Mouse (Mus musculus): ENCODE measurements around the gene Sgms2. TPM values are rescaled to one million over a fixed set of nuclear protein-coding genes. Genes with fewer than 3 reads are reported as not detected.

Sgms2 gene
- polyA plus RNA-seq, 1 experiment from 2014 or later, result 12.5 TPM

- Histone ChIP-seq H3K4me1 (ENCODE audit: control insufficient read depth, insufficient read depth, low read length) (no peaks in the 10 kb centered on the region), H3K9me3 (ENCODE audit: control insufficient read depth, low read length) (no peaks in the 10 kb centered on the region), H3K4me3 (ENCODE audit: low read length) (no peak overlapping the region), H3K4me2 (replicated peaks; ENCODE audit: low read depth, low read length) (no peak overlapping the region), H3K27me3 (ENCODE audit: control insufficient read depth, insufficient read depth, low read length) (no peaks in the 10 kb centered on the region), H3K36me3 (ENCODE audit: control insufficient read depth, insufficient read depth, low read length) (no peaks in the 10 kb centered on the region), H3K9ac (ENCODE audit: low read depth, low read length) (no peak overlapping the region), H3K27ac (ENCODE audit: low read depth, low read length) (no peak overlapping the region)
- no peak for ATAC-seq (ENCODE audit: low FRiP score, low TSS enrichment)
- WGBS, result 63% methylated on average over 3 of the region's 3 CpGs
Observed at GRCm38 (mm10) chr3:131465536-131466260, 25.5 kb downstream of the Sgms2 start.

- Histone ChIP-seq H3K36me3 (ENCODE audit: control insufficient read depth, insufficient read depth, low read length) (no peaks in the 10 kb centered on the region), H3K4me3 (ENCODE audit: low read length) (no peak overlapping the region), H3K27ac (ENCODE audit: low read depth, low read length) (no peak overlapping the region), H3K4me2 (replicated peaks; ENCODE audit: low read depth, low read length) (no peak overlapping the region), H3K4me1 (ENCODE audit: control insufficient read depth, insufficient read depth, low read length) (no peaks in the 10 kb centered on the region), H3K27me3 (ENCODE audit: control insufficient read depth, insufficient read depth, low read length) (no peaks in the 10 kb centered on the region), H3K9ac (ENCODE audit: low read depth, low read length) (no peak overlapping the region), H3K9me3 (ENCODE audit: control insufficient read depth, low read length) (no peaks in the 10 kb centered on the region)
- WGBS, result 89% methylated on average over 7 of the region's 7 CpGs
- ATAC-seq (ENCODE audit: low FRiP score, low TSS enrichment), result no peak
Observed at GRCm38 (mm10) chr3:131372996-131373395, 118.2 kb downstream of the Sgms2 start.

GRCm38 (mm10) chr3:131368678-131369077, 122.5 kb downstream of the Sgms2 start:
- no peak overlapping the region for H3K4me2 ChIP-seq (replicated peaks; ENCODE audit: low read depth, low read length)
- no peaks in the 10 kb centered on the region for H3K9me3 ChIP-seq (ENCODE audit: control insufficient read depth, low read length)
- no peak for ATAC-seq (ENCODE audit: low FRiP score, low TSS enrichment)
- H3K27me3 ChIP-seq (ENCODE audit: control insufficient read depth, insufficient read depth, low read length), result no peaks in the 10 kb centered on the region
- no peaks in the 10 kb centered on the region for H3K36me3 ChIP-seq (ENCODE audit: control insufficient read depth, insufficient read depth, low read length)
- no peak overlapping the region for H3K27ac ChIP-seq (ENCODE audit: low read depth, low read length)
- H3K9ac ChIP-seq (ENCODE audit: low read depth, low read length), result no peak overlapping the region
- 89% methylated on average over 8 of the region's 8 CpGs for WGBS
- peaks cover 7% of the 10 kb centered on the region; the same call in 1 of the 2 replicates for H3K4me1 ChIP-seq (ENCODE audit: control insufficient read depth, insufficient read depth, low read length)
- no peak overlapping the region for H3K4me3 ChIP-seq (ENCODE audit: low read length)

GRCm38 (mm10) chr3:131367452-131367851, 123.8 kb downstream of the Sgms2 start:
- Histone ChIP-seq H3K9me3 (ENCODE audit: control insufficient read depth, low read length) (no peaks in the 10 kb centered on the region), H3K27me3 (ENCODE audit: control insufficient read depth, insufficient read depth, low read length) (no peaks in the 10 kb centered on the region), H3K4me3 (ENCODE audit: low read length) (no peak overlapping the region), H3K4me2 (replicated peaks; ENCODE audit: low read depth, low read length) (no peak overlapping the region), H3K9ac (ENCODE audit: low read depth, low read length) (no peak overlapping the region), H3K27ac (ENCODE audit: low read depth, low read length) (no peak overlapping the region), H3K36me3 (ENCODE audit: control insufficient read depth, insufficient read depth, low read length) (no peaks in the 10 kb centered on the region), H3K4me1 (ENCODE audit: control insufficient read depth, insufficient read depth, low read length) (peaks cover 7% of the 10 kb centered on the region; the same call in 1 of the 2 replicates)
- ATAC-seq (ENCODE audit: low FRiP score, low TSS enrichment), result no peak
- WGBS, result 91% methylated on average over 4 of the region's 4 CpGs

- Histone ChIP-seq H3K4me3 (ENCODE audit: low read length) (peak overlapping the region; percentile 1; the same call in 1 of the 2 replicates), H3K27ac (ENCODE audit: low read depth, low read length) (peak overlapping the region; percentile 53), H3K9ac (ENCODE audit: low read depth, low read length) (no peak overlapping the region), H3K9me3 (ENCODE audit: control insufficient read depth, low read length) (no peaks in the 10 kb centered on the region), H3K4me2 (replicated peaks; ENCODE audit: low read depth, low read length) (peak overlapping the region; percentile 9), H3K27me3 (ENCODE audit: control insufficient read depth, insufficient read depth, low read length) (no peaks in the 10 kb centered on the region), H3K36me3 (ENCODE audit: control insufficient read depth, insufficient read depth, low read length) (no peaks in the 10 kb centered on the region), H3K4me1 (ENCODE audit: control insufficient read depth, insufficient read depth, low read length) (peaks cover 7% of the 10 kb centered on the region; the same call in 1 of the 2 replicates)
- 50% methylated on average over 23 of the region's 23 CpGs for WGBS
- peak; percentile 84 for ATAC-seq (ENCODE audit: low FRiP score, low TSS enrichment)
Observed at GRCm38 (mm10) chr3:131364632-131365446, 126.4 kb downstream of the Sgms2 start.

- Histone ChIP-seq H3K36me3 (ENCODE audit: control insufficient read depth, insufficient read depth, low read length) (no peaks in the 10 kb centered on the region), H3K9me3 (ENCODE audit: control insufficient read depth, low read length) (no peaks in the 10 kb centered on the region), H3K4me2 (replicated peaks; ENCODE audit: low read depth, low read length) (peak overlapping the region; percentile 9), H3K27ac (ENCODE audit: low read depth, low read length) (peak overlapping the region; percentile 53), H3K27me3 (ENCODE audit: control insufficient read depth, insufficient read depth, low read length) (no peaks in the 10 kb centered on the region), H3K9ac (ENCODE audit: low read depth, low read length) (no peak overlapping the region), H3K4me1 (ENCODE audit: control insufficient read depth, insufficient read depth, low read length) (peaks cover 7% of the 10 kb centered on the region; the same call in 1 of the 2 replicates), H3K4me3 (ENCODE audit: low read length) (no peak overlapping the region)
- ATAC-seq (ENCODE audit: low FRiP score, low TSS enrichment), result peak; percentile 43; the same call in 1 of the 2 replicates
- WGBS, result 47% methylated on average over 8 of the region's 8 CpGs
Observed at GRCm38 (mm10) chr3:131364194-131364593, 127.0 kb downstream of the Sgms2 start.

GRCm38 (mm10) chr3:131363602-131364001, 127.6 kb downstream of the Sgms2 start:
- no peaks in the 10 kb centered on the region for H3K9me3 ChIP-seq (ENCODE audit: control insufficient read depth, low read length)
- peaks cover 7% of the 10 kb centered on the region; the same call in 1 of the 2 replicates for H3K4me1 ChIP-seq (ENCODE audit: control insufficient read depth, insufficient read depth, low read length)
- no peaks in the 10 kb centered on the region for H3K27me3 ChIP-seq (ENCODE audit: control insufficient read depth, insufficient read depth, low read length)
- no peaks in the 10 kb centered on the region for H3K36me3 ChIP-seq (ENCODE audit: control insufficient read depth, insufficient read depth, low read length)
- 92% methylated on average over 14 of the region's 14 CpGs for WGBS
- H3K9ac ChIP-seq (ENCODE audit: low read depth, low read length), result no peak overlapping the region
- no peak overlapping the region for H3K4me3 ChIP-seq (ENCODE audit: low read length)
- H3K4me2 ChIP-seq (replicated peaks; ENCODE audit: low read depth, low read length), result no peak overlapping the region
- no peak overlapping the region for H3K27ac ChIP-seq (ENCODE audit: low read depth, low read length)
- no peak; the same call in 1 of the 2 replicates for ATAC-seq (ENCODE audit: low FRiP score, low TSS enrichment)

- Histone ChIP-seq H3K9me3 (ENCODE audit: control insufficient read depth, low read length) (no peaks in the 10 kb centered on the region), H3K27me3 (ENCODE audit: control insufficient read depth, insufficient read depth, low read length) (no peaks in the 10 kb centered on the region), H3K9ac (ENCODE audit: low read depth, low read length) (no peak overlapping the region), H3K4me2 (replicated peaks; ENCODE audit: low read depth, low read length) (no peak overlapping the region), H3K36me3 (ENCODE audit: control insufficient read depth, insufficient read depth, low read length) (no peaks in the 10 kb centered on the region), H3K4me1 (ENCODE audit: control insufficient read depth, insufficient read depth, low read length) (peaks cover 7% of the 10 kb centered on the region; the same call in 1 of the 2 replicates), H3K4me3 (ENCODE audit: low read length) (no peak overlapping the region), H3K27ac (ENCODE audit: low read depth, low read length) (no peak overlapping the region)
- 50% methylated on average over 4 of the region's 4 CpGs for WGBS
- no peak for ATAC-seq (ENCODE audit: low FRiP score, low TSS enrichment)
Observed at GRCm38 (mm10) chr3:131361960-131362359, 129.3 kb downstream of the Sgms2 start.

- Histone ChIP-seq H3K27ac (ENCODE audit: low read depth, low read length) (no peak overlapping the region), H3K9ac (ENCODE audit: low read depth, low read length) (no peak overlapping the region), H3K4me3 (ENCODE audit: low read length) (no peak overlapping the region), H3K36me3 (ENCODE audit: control insufficient read depth, insufficient read depth, low read length) (no peaks in the 10 kb centered on the region), H3K27me3 (ENCODE audit: control insufficient read depth, insufficient read depth, low read length) (no peaks in the 10 kb centered on the region), H3K9me3 (ENCODE audit: control insufficient read depth, low read length) (no peaks in the 10 kb centered on the region), H3K4me2 (replicated peaks; ENCODE audit: low read depth, low read length) (no peak overlapping the region), H3K4me1 (ENCODE audit: control insufficient read depth, insufficient read depth, low read length) (peaks cover under 1% of the 10 kb centered on the region; the same call in 1 of the 2 replicates)
- no peak for ATAC-seq (ENCODE audit: low FRiP score, low TSS enrichment)
- 84% methylated on average over 5 of the region's 5 CpGs for WGBS
Observed at GRCm38 (mm10) chr3:131359011-131359410, 132.2 kb downstream of the Sgms2 start.

Measured in kidney, embryonic 14.5 days (tissue).